Mouse (Mus musculus): ENCODE measurements at regions not wholly inside any gene's neighbourhood (a gene's known extent, or its start where the extent isn't known, plus 50 kb on each side); places are given as distances from the start of the nearest gene placed in this dataset.
A peak's percentile ranks its signal among the peaks of the same experiment; 100 is the strongest.

- TF ChIP-seq CTCF (IDR thresholded peaks at IDR 0.05; ENCODE audit: low read depth) = peak; percentile 93
- no peak for TF ChIP-seq EP300 (IDR thresholded peaks at IDR 0.05; ENCODE audit: low read depth)
These were observed 68.1 kb upstream of the Slc1a4 start for GRCm38 (mm10) chr11:20400302-20401234.
